Mouse (Mus musculus) testis, adult 2 months (tissue): ENCODE data around the gene Setdb1. TPM values are rescaled to one million over a fixed set of nuclear protein-coding genes. Genes with fewer than 3 reads are reported as not detected.
"Not testable (repeated sequence)": the region's sequence is repeated elsewhere in the genome, so short reads cannot be mapped to it uniquely, and the experiment has no call there.

ENCODE experiments used
- H3K27ac ChIP-seq: fragments of 200-500 bp; 2 replicates; pipeline ENCODE4 v1.5.1; 2012; ENCODE audit warnings: low read depth, low read length; ENCODE audit not compliant: control insufficient read depth, insufficient read depth
- H3K27me3 ChIP-seq: fragments of 200-500 bp; 2 replicates; pipeline ENCODE4 v1.6.1; 2012; ENCODE audit warnings: mild to moderate bottlenecking, low read length, moderate library complexity; ENCODE audit not compliant: control insufficient read depth, insufficient read depth
- H3K36me3 ChIP-seq: fragments of 200-500 bp; 2 replicates; pipeline ENCODE4 v1.6.1; 2012; ENCODE audit warnings: mild to moderate bottlenecking, low read length; ENCODE audit not compliant: control insufficient read depth, insufficient read depth
- H3K4me1 ChIP-seq: fragments of 200-500 bp; 2 replicates; pipeline ENCODE4 v1.6.1; 2012; ENCODE audit warnings: low read length; ENCODE audit not compliant: control insufficient read depth, insufficient read depth
- H3K4me3 ChIP-seq: fragments of 200-500 bp; 2 replicates; pipeline ENCODE4 v1.5.1; 2012; ENCODE audit warnings: low read depth, mild to moderate bottlenecking, low read length, moderate library complexity, mixed read lengths; ENCODE audit not compliant: control insufficient read depth
- CTCF ChIP-seq: fragments of 200-500 bp; IDR thresholded peaks from 2 replicates; pipeline ENCODE4 v1.5.1; 2012; ENCODE audit warnings: low read depth, mild to moderate bottlenecking, inconsistent platforms, low read length, moderate library complexity; ENCODE audit not compliant: control insufficient read depth, insufficient read depth, insufficient replicate concordance
- POLR2A ChIP-seq: fragments of 200-500 bp; IDR thresholded peaks from 2 replicates; pipeline ENCODE4 v1.6.1; 2012; ENCODE audit warnings: low read depth, mild to moderate bottlenecking, inconsistent platforms, low read length, moderate library complexity; ENCODE audit not compliant: control insufficient read depth
- polyA plus RNA-seq: library from polyadenylated mRNA; depleted of rRNA; stranded (reverse); fragments of >200 nt; gene quantifications from 2 replicates; pipeline ENCODE4 v1.2.3, GENCODE M21; 2012

Gene Setdb1
- polyA plus RNA-seq, 1 experiment, result 24.3 TPM

DNA sequence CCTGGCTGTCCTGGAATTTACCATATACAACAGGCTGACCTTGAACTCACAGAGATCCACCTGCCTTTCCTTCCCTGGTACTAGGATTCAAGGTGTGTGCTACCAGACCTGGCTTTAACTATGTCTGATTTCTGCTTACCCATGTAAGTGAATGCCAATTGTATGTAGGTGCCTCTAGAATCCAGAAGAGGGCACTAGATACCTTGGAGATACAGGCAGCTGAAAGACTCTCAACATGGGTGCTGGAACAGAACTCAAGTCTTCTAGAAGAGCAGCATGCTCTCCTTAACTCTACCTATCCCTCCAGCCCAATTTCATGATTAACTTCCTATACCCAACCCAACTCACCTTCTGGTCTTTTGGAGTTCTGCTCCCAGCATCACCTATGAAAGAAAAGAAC lies 7.5 kb downstream of the Setdb1 start:
- no peak overlapping the region for H3K27ac ChIP-seq
- H3K27me3 ChIP-seq, result no peaks in the 10 kb centered on the region
- H3K36me3 ChIP-seq, result peaks cover 6% of the 10 kb centered on the region
- TF ChIP-seq CTCF (no peak), POLR2A (no peak)
- no peaks in the 10 kb centered on the region for H3K4me1 ChIP-seq
- no peak overlapping the region for H3K4me3 ChIP-seq

DNA sequence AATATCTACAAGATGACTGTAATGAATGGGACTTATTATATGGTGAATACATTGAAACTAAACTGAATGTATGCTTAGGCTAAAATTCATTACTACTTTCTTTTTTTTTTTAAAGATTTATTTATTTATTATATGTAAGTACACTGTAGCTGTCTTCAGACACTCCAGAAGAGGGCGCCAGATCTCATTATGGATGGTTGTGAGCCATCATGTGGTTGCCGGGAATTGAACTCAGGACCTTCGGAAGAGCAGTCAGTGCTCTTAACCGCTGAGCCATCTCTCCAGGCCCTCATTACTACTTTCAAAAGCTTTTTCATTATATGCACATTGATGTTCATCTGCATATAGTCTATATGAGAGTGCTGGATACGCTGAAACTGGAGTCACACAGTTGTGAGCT lies 8.7 kb downstream of the Setdb1 start:
- not testable (repeated sequence) for H3K27me3 ChIP-seq, H3K36me3 ChIP-seq, H3K4me1 ChIP-seq, H3K4me3 ChIP-seq, H3K27ac ChIP-seq

DNA sequence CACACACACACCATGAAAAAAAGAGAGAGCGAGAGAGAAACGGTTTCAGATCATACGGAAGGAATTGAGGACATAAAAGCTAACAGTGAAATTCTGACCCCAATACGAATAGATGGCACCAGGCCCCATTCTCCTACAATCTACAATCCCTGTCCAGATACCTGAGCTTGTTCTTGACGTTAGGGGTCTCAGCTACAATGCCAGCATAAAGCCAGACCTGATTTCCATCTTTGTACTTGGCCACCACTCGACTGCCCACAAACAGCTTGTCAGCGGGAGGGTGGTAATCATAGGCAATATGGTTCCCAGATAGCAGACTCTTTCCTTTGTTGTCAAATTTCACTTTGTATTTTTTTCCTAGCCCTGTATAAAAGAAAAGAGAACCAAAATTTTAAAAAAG lies 10.5 kb downstream of the Setdb1 start:
- TF ChIP-seq POLR2A (no peak), CTCF (no peak)

DNA sequence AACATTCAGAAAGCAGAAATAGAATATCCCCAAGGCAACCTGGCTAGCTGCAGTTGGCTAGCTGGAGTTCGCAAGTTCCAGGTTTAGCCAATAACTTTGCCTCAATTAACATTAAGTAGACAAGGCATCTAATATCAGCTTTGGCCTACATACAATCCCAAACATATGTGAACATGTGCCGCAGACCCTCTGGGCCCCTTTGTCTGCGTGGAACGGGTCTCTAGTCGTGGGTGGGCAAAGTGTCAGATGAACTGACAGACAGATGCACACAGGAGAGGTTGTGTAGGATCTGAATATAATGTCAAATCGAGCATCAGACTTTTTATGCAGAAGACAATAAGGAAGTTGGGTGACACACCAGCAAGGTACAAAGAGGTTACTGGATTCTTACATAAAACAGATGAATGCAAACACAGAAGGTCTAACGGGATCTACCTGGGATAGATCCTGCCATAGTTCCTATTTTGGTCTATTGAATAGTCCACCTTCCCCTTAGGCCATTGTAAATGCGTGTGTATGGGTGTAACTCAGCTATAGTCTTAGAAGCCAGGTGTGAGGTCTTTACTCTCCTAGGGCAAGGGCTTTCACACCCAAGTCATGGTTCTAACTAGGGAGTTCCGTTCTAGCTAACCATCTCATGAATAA lies 13.5 kb downstream of the Setdb1 start:
- not testable (repeated sequence) for H3K27ac ChIP-seq, H3K27me3 ChIP-seq, H3K4me3 ChIP-seq, H3K36me3 ChIP-seq, H3K4me1 ChIP-seq

More for the DNA sequence above, 10.5 kb downstream of the Setdb1 start:
- Histone ChIP-seq H3K27me3 (no peaks in the 10 kb centered on the region), H3K4me1 (no peaks in the 10 kb centered on the region), H3K4me3 (no peak overlapping the region), H3K36me3 (peaks cover 5% of the 10 kb centered on the region; the same call in 1 of the 2 replicates), H3K27ac (no peak overlapping the region)

DNA sequence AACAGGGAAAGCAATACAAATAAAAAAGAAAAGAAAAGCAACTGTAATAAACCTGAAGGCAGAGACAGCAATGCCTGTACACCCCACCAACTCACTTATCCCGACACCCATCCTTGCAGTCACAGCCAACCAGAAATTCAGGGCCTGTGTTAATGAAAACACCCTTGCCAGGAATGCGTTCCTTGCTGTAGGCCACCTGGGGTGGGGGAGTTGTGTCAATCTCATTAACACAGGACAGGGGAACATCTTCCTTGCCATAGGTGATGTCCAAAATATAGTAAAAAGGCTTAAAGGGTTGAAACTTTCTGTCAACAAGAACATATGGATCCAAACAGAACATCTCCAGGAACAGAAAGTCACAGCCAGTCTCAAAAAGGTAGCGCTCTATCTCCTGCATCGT lies 18.8 kb downstream of the Setdb1 start:
- H3K27ac ChIP-seq, result no peak overlapping the region
- H3K36me3 ChIP-seq, result peaks cover 7% of the 10 kb centered on the region; the same call in 1 of the 2 replicates
- H3K4me1 ChIP-seq, result no peaks in the 10 kb centered on the region
- TF ChIP-seq CTCF, result no peak
- TF ChIP-seq POLR2A, result no peak
- no peak overlapping the region for H3K4me3 ChIP-seq
- H3K27me3 ChIP-seq, result no peaks in the 10 kb centered on the region

DNA sequence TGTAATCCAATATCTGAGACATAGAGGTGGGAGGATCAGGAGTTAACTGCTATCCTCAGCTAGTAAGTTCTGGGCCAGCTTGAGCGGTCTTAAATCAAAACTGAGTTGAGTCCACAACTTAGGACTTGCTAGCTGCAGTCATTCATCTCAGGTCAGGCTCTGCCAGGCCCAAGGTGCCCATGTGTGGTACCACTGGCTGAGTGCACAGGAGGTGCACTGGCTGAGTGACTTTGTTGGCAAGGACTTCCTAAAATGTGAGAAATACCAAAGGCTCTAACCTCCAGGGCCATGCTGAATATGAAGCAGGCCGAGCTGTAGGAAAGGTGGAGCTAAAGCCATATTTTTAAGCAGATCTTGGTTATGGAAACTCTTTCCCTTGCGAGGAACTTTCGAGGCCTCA lies 19.7 kb downstream of the Setdb1 start:
- no peak overlapping the region for H3K4me3 ChIP-seq

DNA sequence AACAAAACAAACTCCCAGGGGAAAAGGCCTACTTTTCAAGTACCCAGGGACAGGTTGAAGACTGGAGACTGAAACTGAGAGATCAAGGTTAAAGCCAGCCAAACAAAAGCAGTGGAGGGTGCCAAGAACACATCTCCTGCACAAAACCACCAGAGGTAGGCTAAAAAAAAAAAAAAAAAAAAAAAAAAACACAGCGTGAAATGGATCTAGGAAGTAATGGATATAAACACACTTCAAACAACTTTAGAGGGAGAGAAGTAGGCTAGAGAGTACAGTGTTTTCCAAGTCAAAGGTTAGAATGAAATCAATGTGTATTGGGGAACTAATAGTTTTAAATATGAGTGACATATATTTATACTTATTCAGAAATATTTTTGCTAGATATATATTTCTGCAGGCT lies 25.5 kb downstream of the Setdb1 start:
- TF ChIP-seq CTCF (no peak), POLR2A (no peak)
- H3K36me3 ChIP-seq, result no peaks in the 10 kb centered on the region; the same call in 1 of the 2 replicates
- H3K4me1 ChIP-seq, result no peaks in the 10 kb centered on the region

More for the DNA sequence above, 19.7 kb downstream of the Setdb1 start:
- TF ChIP-seq CTCF (no peak), POLR2A (no peak)
- H3K4me1 ChIP-seq, result no peaks in the 10 kb centered on the region
- no peak overlapping the region for H3K27ac ChIP-seq
- no peaks in the 10 kb centered on the region for H3K27me3 ChIP-seq
- H3K36me3 ChIP-seq, result peaks cover 6% of the 10 kb centered on the region; the same call in 1 of the 2 replicates

DNA sequence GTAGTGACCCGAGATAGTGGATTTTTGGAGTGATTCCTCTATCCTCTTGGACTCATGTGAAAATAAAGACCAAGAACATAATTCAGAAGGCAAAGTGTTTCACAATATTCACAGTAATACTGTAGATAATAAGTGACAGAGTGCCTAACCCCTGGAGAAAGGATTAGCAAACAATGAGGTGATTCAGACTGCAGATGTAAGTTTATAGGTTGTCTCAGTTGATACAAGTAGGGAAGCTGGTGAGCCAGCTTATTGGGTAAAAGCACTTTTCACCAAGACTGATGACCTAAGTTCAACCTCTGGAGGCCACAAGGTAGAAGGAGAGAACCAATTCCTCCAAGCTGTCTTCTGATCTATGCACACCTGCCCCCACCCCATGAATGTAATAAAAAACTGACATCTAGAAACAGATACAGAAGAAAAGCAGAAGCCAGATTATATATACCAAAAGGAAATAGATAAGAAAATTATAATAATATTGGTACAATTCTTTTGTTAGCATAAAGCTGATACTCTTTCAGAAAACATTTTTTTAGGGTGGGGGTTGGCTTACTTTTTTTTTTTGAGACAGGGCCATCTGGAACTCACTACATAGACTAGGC lies 28.1 kb downstream of the Setdb1 start:
- H3K27ac ChIP-seq, result no peak overlapping the region
- no peaks in the 10 kb centered on the region for H3K27me3 ChIP-seq
- TF ChIP-seq CTCF, result no peak
- no peak for TF ChIP-seq POLR2A
- peaks cover 4% of the 10 kb centered on the region for H3K36me3 ChIP-seq
- no peak overlapping the region for H3K4me3 ChIP-seq
- no peaks in the 10 kb centered on the region for H3K4me1 ChIP-seq

More for the DNA sequence above, 25.5 kb downstream of the Setdb1 start:
- no peaks in the 10 kb centered on the region for H3K27me3 ChIP-seq
- H3K27ac ChIP-seq, result no peak overlapping the region
- H3K4me3 ChIP-seq, result no peak overlapping the region
